Mouse (Mus musculus): ENCODE results near the gene Wdhd1.

The Wdhd1 gene

GRCm38 (mm10) chr14:47279058-47279457, 2.4 kb upstream of the Wdhd1 start:
- no peak for DNase-seq

- no peak for DNase-seq
Observed at GRCm38 (mm10) chr14:47276036-47276603, 537 bp downstream of the Wdhd1 start.

- DNase-seq, result no peak
Observed at GRCm38 (mm10) chr14:47275417-47275816, 1.2 kb downstream of the Wdhd1 start.

- no peak for DNase-seq
Observed at GRCm38 (mm10) chr14:47273751-47274150, 2.9 kb downstream of the Wdhd1 start.

GRCm38 (mm10) chr14:47269706-47270105, 7.0 kb downstream of the Wdhd1 start:
- no peak for DNase-seq

GRCm38 (mm10) chr14:47269056-47269455, 7.6 kb downstream of the Wdhd1 start:
- no peak for DNase-seq

GRCm38 (mm10) chr14:47265829-47266228, 10.8 kb downstream of the Wdhd1 start:
- DNase-seq, result no peak

- no peak for DNase-seq
Observed at GRCm38 (mm10) chr14:47264866-47265265, 11.8 kb downstream of the Wdhd1 start.

- DNase-seq, result no peak
Observed at GRCm38 (mm10) chr14:47249839-47250238, 26.8 kb downstream of the Wdhd1 start.

GRCm38 (mm10) chr14:47242753-47243152, 33.9 kb downstream of the Wdhd1 start:
- DNase-seq, result no peak

- no peak for DNase-seq
Observed at GRCm38 (mm10) chr14:47241046-47241445, 35.6 kb downstream of the Wdhd1 start.

GRCm38 (mm10) chr14:47240600-47240999, 36.1 kb downstream of the Wdhd1 start:
- DNase-seq, result no peak

- no peak for DNase-seq
Observed at GRCm38 (mm10) chr14:47237286-47237685, 39.4 kb downstream of the Wdhd1 start.

GRCm38 (mm10) chr14:47236491-47236890, 40.2 kb downstream of the Wdhd1 start:
- no peak for DNase-seq

- DNase-seq, result no peak
Observed at GRCm38 (mm10) chr14:47234526-47235250, 42.0 kb downstream of the Wdhd1 start.

GRCm38 (mm10) chr14:47234032-47234431, 42.6 kb downstream of the Wdhd1 start:
- no peak for DNase-seq

- DNase-seq, result no peak
Observed at GRCm38 (mm10) chr14:47233602-47234001, 43.1 kb downstream of the Wdhd1 start.

- DNase-seq, result no peak
Observed at GRCm38 (mm10) chr14:47229796-47230376, 46.8 kb downstream of the Wdhd1 start.

- no peak for DNase-seq
Observed at GRCm38 (mm10) chr14:47225931-47226330, 50.7 kb downstream of the Wdhd1 start.

- DNase-seq, result no peak
Observed at GRCm38 (mm10) chr14:47224476-47225325, 52.0 kb downstream of the Wdhd1 start.

GRCm38 (mm10) chr14:47222631-47223450, 53.8 kb downstream of the Wdhd1 start:
- DNase-seq, result no peak

GRCm38 (mm10) chr14:47221567-47221966, 55.1 kb downstream of the Wdhd1 start:
- no peak for DNase-seq

All from cerebellum, postnatal 36 days (tissue).